Mouse (Mus musculus) liver, embryonic 14.5 days (tissue): ENCODE measurements around the gene Adm.

ENCODE experiments used
- CTCF ChIP-seq: IDR thresholded peaks from 2 replicates; pipeline ENCODE4 v1.5.1; 2016; ENCODE audit warnings: antibody characterized with exemption, low read depth, control low read depth
- EP300 ChIP-seq: IDR thresholded peaks from 2 replicates; pipeline ENCODE4 v1.6.1; 2016; ENCODE audit warnings: antibody characterized with exemption, low read depth

- TF ChIP-seq EP300 (no peak), CTCF (no peak)
Measured at GRCm38 (mm10) chr7:110619086-110619611, 8.3 kb upstream of the Adm start.
